Mouse (Mus musculus) limb, embryonic 14.5 days (tissue): ENCODE measurements at regions not wholly inside any gene's neighbourhood (a gene's known extent, or its start where the extent isn't known, plus 50 kb on each side); places are given as distances from the start of the nearest gene placed in this dataset.

Experiments used
- ATAC-seq: fragments of 200-750 bp; cut with Nextera tagmentation; 2 replicates; pipeline ENCODE4 v1.8.0; 2017; ENCODE audit warnings: low read depth, moderate number of reproducible peaks, moderate TSS enrichment; ENCODE audit not compliant: low FRiP score
- DNase-seq: peaks from one replicate; pipeline ENCODE4 v3.0.0-alpha.2; 2015; ENCODE audit warnings: low spot score
- H3K27ac ChIP-seq: fragments of 300-500 bp; sonication (generic); replicated peaks from 2 replicates; pipeline ENCODE4 v1.5.1; 2014; ENCODE audit warnings: low read depth, mild to moderate bottlenecking, low read length, moderate library complexity, mixed read lengths
- H3K27me3 ChIP-seq: fragments of 300-500 bp; sonication (generic); 2 replicates; pipeline ENCODE4 v1.6.1; 2014; ENCODE audit warnings: low read length, mixed read lengths; ENCODE audit not compliant: control insufficient read depth, insufficient read depth
- H3K36me3 ChIP-seq: fragments of 300-500 bp; sonication (generic); 2 replicates; pipeline ENCODE4 v1.6.1; 2014; ENCODE audit warnings: mild to moderate bottlenecking, low read length, moderate library complexity, mixed read lengths; ENCODE audit not compliant: control insufficient read depth, insufficient read depth
- H3K4me1 ChIP-seq: fragments of 300-500 bp; sonication (generic); 2 replicates; pipeline ENCODE4 v1.6.1; 2014; ENCODE audit warnings: antibody characterized with exemption, low read length, mixed read lengths; ENCODE audit not compliant: control insufficient read depth, insufficient read depth
- H3K4me2 ChIP-seq: fragments of 300-500 bp; sonication (generic); replicated peaks from 2 replicates; pipeline ENCODE4 v1.6.1; 2014; ENCODE audit warnings: low read depth, mild to moderate bottlenecking, low read length, moderate library complexity; ENCODE audit not compliant: severe bottlenecking
- H3K4me3 ChIP-seq: fragments of 300-500 bp; sonication (generic); replicated peaks from 2 replicates; pipeline ENCODE4 v1.5.1; 2014; ENCODE audit warnings: low read length
- H3K9ac ChIP-seq: fragments of 300-500 bp; sonication (generic); 2 replicates; pipeline ENCODE4 v1.6.1; 2014; ENCODE audit warnings: mild to moderate bottlenecking, low read depth, low read length, moderate library complexity; ENCODE audit not compliant: severe bottlenecking
- H3K9me3 ChIP-seq: fragments of 300-500 bp; sonication (generic); 2 replicates; pipeline ENCODE4 v1.6.1; 2016; ENCODE audit warnings: low read length; ENCODE audit not compliant: control insufficient read depth
- POLR2A ChIP-seq: fragments of 200-500 bp; IDR thresholded peaks from 2 replicates; pipeline ENCODE4 v1.8.0; 2012; ENCODE audit warnings: inconsistent platforms, mild to moderate bottlenecking, moderate library complexity, borderline replicate concordance; ENCODE audit not compliant: insufficient read depth, insufficient read length; ENCODE audit errors: extremely low read depth
- WGBS: fragments of 180-500 bp; shearing (Covaris S2); extraction: QIAGEN DNeasy Blood & Tissue Kit; methylation state at CpG from one replicate; pipeline ENCODE4 v1.1.7; 2014; 5-methylcytosine and 5-hydroxymethylcytosine counted together

DNA sequence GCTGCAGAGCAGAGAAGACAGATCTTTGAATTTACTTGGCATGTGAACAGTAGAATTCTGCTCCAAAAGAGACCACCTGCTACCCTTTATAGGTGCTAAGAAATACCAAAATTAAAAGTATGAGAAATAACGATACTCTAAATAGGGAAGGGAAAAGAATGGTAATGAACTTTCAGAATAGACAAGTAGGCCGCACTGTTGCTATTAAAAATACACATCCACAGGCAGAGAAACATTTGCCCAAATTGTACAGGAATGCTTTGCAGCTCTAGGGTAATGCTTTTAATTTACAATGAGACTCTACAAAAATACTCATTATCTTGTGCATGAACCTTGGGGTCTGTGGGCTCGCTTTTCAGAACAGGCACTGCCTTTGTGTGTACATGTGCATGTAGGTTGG lies 476.3 kb downstream of the D3Ertd751e start:
- 0 out of 2 replicates have a peak, but pooled peaks cover 5% of the 10 kb centered on the region for H3K4me1 ChIP-seq
- H3K4me3 ChIP-seq: no peak overlapping the region
- H3K9me3 ChIP-seq: no peaks in the 10 kb centered on the region
- WGBS: 79% methylated on average over 3 of the region's 3 CpGs
- ATAC-seq: no peak
- no peaks in the 10 kb centered on the region for H3K27me3 ChIP-seq
- TF ChIP-seq POLR2A: no peak
- H3K9ac ChIP-seq: no peak overlapping the region
- no peak overlapping the region for H3K27ac ChIP-seq
- no peaks in the 10 kb centered on the region for H3K36me3 ChIP-seq
- no peak for DNase-seq
- no peak overlapping the region for H3K4me2 ChIP-seq

DNA sequence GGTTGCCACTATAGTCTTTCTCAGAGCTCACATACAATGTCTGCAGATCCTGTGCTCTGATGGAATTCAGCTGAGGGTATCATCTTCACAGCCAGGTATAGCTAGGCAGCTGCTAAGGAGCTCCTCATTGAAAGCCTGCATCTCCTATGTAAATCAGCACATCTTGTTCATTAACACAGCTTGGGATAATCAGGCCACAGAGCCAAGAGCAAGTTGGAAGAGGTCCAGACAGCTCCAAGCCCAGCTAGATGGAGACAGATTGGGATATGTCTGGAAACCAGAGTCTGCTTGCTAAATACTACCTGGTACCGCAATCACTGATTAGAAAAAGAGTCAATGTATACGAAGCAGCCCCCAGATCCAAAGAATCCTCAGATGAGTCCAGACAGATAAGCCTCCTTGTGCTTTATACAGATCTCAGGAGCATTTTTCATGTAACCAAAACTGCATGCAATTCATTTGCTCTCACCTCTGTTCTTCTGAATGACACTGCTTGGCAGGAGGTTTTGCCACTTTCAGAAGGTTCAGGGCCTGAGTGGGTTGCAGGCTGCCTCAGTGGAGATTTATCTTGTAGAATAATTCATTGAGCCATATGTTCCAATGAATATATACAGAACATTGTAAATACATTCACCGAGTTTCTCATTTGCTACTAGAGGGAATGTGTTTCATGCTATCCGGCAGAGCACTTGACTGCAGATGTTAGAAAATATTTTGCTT lies 485.4 kb downstream of the D3Ertd751e start:
- no peak for TF ChIP-seq POLR2A
- DNase-seq: no peak

GRCm38 (mm10) chr3:42228399-42228755 lies 486.0 kb downstream of the D3Ertd751e start:
- H3K9me3 ChIP-seq: no peaks in the 10 kb centered on the region
- no peak overlapping the region for H3K27ac ChIP-seq
- H3K27me3 ChIP-seq: no peaks in the 10 kb centered on the region
- DNase-seq (no peak), ATAC-seq (no peak)
- TF ChIP-seq POLR2A: no peak
- H3K4me3 ChIP-seq: no peak overlapping the region
- H3K4me1 ChIP-seq: no peaks in the 10 kb centered on the region
- H3K9ac ChIP-seq: no peak overlapping the region
- 63% methylated on average over 3 of the region's 3 CpGs for WGBS
- H3K4me2 ChIP-seq: no peak overlapping the region
- H3K36me3 ChIP-seq: no peaks in the 10 kb centered on the region

More for the DNA sequence above, 485.4 kb downstream of the D3Ertd751e start:
- H3K4me1 ChIP-seq: no peaks in the 10 kb centered on the region
- WGBS: 65% methylated on average over 4 of the region's 4 CpGs
- no peaks in the 10 kb centered on the region for H3K36me3 ChIP-seq
- H3K9me3 ChIP-seq: no peaks in the 10 kb centered on the region
- H3K4me2 ChIP-seq: no peak overlapping the region
- no peak overlapping the region for H3K4me3 ChIP-seq
- H3K9ac ChIP-seq: no peak overlapping the region
- H3K27ac ChIP-seq: no peak overlapping the region
- no peaks in the 10 kb centered on the region for H3K27me3 ChIP-seq
- no peak for ATAC-seq

DNA sequence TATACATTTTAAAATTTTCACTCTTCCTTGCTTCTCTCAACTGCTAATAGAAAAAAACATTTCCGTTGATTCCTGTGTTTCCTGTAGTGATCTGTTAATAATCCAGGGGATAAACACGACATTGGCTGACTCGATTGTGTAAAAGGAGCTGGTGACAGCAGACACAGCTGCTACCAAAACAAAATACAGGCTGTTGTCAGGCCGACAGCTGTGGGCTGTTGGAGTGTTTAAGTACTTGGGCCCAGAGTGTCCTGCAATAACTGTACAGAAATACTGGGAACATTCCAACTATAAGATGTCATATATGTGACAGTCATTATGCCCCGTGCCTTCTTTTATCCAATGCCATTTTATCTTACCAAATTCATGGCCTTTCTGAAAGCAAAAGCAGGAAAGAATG lies 489.9 kb downstream of the D3Ertd751e start:
- Histone ChIP-seq H3K27me3 (no peaks in the 10 kb centered on the region), H3K27ac (no peak overlapping the region), H3K4me3 (no peak overlapping the region), H3K4me1 (no peaks in the 10 kb centered on the region), H3K9me3 (no peaks in the 10 kb centered on the region), H3K4me2 (no peak overlapping the region), H3K36me3 (no peaks in the 10 kb centered on the region), H3K9ac (no peak overlapping the region)
- no peak for TF ChIP-seq POLR2A
- DNase-seq (no peak), ATAC-seq (no peak; the same call in 1 of the 2 replicates)
- 77% methylated on average over 5 of the region's 5 CpGs for WGBS

- Histone ChIP-seq H3K27ac (no peak overlapping the region), H3K27me3 (no peaks in the 10 kb centered on the region), H3K4me3 (no peak overlapping the region), H3K4me1 (no peaks in the 10 kb centered on the region), H3K4me2 (no peak overlapping the region), H3K9me3 (no peaks in the 10 kb centered on the region), H3K36me3 (no peaks in the 10 kb centered on the region), H3K9ac (no peak overlapping the region)
- no peak for TF ChIP-seq POLR2A
- no peak for ATAC-seq
- DNase-seq: no peak
- 86% methylated on average over 3 of the region's 3 CpGs for WGBS
Measured at GRCm38 (mm10) chr3:42233756-42234155, 491.3 kb downstream of the D3Ertd751e start.
